Mouse (Mus musculus) right cerebral cortex, postnatal 14 days (tissue): ENCODE data around the gene Prnp.

Experiments
- DNase-seq: peaks from one replicate; pipeline ENCODE4 v3.0.0; 2022

The Prnp gene

DNA sequence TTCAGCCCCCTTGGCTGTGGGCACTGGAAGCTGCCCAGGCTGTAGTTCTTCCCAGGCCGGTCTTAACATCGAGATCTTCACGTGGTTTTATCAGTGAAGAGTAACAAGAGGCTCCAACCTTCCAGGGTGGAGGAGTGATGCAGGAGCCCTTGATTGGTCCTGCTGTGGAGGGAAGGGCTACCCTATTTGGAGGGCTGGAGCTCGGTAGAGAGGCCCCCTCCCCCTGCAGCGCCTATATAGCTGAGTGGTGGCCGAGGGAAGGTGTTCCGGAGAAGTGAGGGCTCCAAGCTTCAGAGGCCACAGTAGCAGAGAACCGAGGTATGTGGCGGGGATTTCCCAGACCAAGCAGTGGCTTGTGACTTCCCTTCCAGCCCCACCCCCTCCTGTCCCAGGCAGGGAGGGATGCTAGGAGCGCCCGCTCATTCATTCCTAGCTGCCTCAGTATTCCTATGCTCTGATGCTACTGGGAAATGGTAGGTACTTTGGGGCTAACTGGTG lies 40.9 kb downstream of the Prnp start, which contains the start of gene Prnd:
TSS of gene Prnd (plus strand) at position 264 of the 498 bp plus-strand sequence.
- DNase-seq = no peak

DNA sequence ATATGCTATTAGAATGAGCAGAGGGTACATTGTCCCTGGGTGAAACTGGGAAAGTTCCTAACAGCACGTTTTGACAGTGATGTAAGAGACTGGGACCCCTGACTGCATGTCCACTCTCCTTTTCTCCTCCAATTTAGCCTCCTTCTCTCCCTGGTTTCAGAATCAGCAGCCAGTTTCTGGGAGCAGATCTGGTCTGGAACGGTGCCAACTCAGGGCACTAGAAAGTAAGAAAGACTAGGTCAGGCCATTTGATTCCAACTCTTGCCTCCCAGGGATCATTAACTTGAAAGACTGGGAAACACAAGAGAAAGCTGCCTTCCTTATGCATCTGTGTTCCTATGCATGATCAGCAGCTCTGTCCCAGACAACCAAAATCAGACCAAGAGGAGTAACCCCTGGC lies 42.7 kb downstream of the Prnp start:
- DNase-seq = no peak

DNA sequence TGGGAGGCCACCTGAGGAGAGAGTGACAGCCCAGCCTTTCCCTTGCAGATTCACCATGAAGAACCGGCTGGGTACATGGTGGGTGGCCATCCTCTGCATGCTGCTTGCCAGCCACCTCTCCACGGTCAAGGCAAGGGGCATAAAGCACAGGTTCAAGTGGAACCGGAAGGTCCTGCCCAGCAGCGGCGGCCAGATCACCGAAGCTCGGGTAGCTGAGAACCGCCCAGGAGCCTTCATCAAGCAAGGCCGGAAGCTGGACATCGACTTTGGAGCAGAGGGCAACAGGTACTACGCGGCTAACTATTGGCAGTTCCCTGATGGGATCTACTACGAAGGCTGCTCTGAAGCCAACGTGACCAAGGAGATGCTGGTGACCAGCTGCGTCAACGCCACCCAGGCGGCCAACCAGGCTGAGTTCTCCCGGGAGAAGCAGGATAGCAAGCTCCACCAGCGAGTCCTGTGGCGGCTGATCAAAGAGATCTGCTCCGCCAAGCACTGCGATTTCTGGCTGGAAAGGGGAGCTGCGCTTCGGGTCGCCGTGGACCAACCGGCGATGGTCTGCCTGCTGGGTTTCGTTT lies 43.3 kb downstream of the Prnp start:
- no peak for DNase-seq

DNA sequence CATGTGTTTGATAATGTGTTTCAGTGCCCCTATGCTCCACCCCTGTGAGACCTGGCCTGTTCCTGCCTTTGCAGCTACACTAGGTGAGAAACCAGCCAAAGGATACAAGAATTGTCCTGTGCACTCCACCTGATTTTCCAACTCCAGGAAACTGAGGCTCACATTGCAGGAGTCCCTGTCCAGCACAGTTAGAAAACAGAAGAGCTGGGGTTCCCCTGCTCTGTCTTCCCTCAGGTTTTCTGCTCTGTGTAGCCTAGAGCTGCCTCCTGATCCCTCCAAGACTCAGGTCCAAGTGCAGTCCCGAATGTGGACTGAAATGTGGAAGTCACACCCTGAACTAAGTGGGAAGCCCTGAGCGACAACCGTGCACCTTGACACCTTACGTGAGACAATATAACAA lies 44.0 kb downstream of the Prnp start:
- DNase-seq = no peak

DNA sequence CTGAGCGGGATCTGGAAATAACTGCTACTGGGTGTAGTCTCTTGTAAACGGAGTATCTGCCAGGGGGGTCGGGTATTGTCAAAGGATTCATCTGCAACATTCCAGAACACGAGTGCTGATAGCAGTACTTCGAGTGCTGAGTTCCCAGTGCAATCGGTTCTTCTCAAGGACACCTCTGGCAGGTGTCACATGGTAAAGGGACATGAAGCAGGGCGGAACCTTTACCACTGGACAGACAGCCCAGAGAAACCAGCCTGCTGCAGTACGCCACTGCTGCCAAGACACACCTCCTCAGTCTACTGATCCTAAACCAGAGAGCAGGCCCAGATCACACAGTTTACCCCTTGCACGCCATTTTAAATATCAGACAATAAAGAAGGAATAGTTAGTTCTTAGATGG lies 45.1 kb downstream of the Prnp start:
- no peak for DNase-seq

DNA sequence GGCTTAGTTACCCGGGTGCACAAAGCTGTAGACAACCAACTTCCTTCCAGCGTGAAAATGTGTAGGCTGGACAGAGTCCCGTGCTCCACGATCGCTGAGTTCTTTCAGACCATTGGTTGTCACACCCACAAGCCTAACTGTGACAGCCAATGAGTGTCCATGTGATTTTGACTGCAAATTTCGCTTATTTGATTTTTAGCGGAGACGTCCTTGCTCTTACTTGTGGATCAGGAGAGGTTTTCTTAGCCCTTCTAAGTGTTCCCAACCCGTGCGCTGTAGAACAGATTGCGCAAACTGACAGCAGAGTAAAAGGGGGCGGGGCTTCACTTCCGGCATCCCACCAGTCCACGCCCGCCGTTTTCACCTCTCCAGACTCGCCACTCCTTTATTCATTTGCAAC lies 45.5 kb downstream of the Prnp start:
- no peak for DNase-seq

DNA sequence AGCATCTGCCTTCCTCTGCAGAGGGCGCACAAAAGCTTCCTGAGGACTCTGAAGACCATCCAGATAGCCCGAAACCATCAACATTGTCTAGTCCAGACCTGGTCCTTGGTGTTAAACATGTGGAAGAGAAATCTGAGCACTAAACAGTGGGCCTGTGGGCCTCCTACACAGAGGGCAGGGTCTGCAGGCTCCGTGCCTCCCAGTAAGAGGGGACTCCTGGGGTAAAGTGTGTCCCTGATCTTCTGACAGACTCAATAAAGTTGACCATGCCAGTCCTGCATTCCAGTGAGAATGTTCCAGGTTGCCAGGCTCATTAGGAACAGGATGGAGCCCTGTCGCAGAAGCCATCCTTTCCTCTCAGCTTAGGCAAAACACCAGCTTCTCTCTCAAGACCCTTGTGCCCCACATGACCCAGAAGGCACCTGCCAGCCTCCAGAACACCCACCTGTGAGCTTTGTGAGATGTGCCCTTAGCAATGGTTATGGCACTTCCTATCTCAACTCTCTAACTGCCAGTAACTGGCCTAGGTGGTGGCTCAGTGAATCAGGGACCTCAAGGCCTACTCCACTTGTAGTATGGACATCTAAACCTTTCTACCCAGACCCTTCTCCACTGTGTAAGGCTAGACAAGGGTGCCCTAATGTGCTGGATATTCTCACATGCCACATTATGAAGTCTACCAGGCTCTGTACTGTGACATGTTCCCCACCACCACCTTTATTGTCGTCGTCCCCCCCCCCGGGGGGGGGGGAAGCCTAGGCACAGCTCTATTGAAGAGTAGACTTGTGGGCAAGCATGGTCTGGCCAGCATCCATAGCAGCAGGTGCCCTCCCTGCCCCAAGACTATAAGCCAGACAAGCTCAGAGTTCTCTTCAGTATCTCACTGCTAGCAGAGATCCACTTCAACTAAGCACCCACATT lies 46.9 kb downstream of the Prnp start:
- DNase-seq = no peak

DNA sequence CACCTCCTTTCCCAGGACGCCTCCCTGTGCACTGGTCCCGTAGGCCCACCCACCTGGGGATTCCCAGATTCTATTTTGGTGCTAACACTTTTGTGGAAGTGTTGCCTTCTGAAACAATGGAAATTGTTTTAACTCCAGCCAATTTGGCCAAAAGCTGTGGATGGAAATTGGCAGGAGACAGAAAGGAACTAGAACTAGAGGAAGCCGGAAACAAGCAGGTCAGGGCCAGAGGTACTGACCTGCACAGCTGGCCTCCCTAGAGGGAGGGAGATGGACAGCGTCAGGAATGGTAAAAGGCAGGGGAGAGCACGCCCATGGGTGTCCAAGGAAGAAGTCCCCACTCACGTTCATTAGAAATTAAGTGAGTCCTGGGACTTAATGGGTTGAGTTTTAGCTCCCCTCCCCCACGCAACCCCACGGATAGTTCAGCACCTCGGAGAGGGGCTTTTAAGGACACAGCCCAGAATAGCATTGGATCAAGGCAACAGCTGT lies 48.0 kb downstream of the Prnp start:
- DNase-seq = no peak

DNA sequence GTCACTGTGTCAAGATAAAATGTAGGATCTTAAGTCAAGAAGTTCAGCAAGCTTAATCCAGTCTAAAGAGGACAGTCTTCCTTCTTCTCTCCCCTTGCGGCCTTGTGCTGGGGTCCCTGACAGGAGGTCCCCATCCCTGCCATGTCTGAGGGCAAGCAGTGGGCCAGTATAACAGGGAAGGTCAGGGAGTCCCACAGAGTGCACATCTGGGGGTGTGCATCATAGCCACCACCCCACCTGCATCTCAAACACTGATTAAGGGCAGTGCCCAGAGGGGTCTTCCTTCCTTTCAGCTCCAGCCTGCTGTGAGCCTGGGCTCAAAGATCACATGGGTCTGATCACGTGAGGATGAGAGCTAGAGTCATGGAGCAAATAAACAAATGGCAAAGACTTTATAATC lies 51.9 kb downstream of the Prnp start:
- no peak for DNase-seq

DNA sequence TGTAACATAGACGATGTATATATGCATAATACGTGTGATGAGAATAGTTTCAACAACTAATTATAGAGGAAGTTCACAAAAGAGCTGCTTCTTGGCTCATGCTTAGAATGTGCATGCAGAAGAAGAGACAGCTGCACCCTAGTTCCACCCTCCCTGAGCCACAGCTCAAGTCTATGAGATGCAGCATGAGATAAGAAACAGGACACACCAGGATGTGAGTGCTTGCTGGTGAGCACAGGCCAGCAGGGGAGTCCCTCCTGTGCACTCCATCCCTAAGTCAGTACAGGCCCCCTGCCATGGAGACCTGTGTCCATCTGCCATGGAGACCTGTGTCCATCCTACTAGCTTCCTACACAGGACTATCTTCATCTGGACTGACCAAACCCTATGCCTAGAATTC lies 60.9 kb downstream of the Prnp start:
- no peak for DNase-seq

DNA sequence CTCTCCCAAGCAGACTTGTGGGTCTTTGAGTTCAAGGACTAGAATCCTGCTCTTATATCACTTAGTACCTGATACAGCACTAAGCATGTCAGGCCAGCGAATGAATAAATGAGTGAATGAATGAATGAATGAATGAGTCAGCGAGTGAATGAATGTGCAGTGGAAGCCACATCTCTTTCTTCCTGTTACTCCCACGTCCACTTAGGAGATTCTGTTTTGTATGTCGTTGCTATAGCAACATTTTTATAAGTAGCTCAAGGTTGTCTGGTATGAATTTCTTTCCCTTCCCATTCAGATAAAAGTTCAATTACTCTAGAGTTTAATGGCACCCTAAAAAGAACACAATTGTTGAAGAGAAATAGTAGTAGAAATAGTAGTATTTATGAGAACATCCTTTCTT lies 61.4 kb downstream of the Prnp start:
- no peak for DNase-seq

DNA sequence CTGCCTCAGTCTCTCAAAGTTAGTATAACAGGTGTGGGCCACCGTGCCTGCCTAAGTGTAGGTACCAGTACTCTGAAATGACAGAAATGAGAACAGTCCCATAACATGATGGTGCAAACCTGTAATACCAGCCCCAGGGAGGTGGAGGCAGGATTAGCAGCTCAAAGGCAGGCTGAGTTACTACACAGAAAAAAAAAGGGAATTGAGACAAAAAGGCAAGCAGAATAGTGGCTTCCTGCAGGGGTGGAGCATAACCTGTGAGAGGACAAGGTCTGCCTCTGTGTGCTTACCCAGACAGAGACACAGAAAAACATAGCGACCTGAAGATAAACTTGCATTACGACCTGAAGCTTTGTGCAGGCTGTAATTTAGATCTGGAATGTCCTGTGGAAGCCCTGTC lies 66.9 kb downstream of the Prnp start:
- DNase-seq = no peak

DNA sequence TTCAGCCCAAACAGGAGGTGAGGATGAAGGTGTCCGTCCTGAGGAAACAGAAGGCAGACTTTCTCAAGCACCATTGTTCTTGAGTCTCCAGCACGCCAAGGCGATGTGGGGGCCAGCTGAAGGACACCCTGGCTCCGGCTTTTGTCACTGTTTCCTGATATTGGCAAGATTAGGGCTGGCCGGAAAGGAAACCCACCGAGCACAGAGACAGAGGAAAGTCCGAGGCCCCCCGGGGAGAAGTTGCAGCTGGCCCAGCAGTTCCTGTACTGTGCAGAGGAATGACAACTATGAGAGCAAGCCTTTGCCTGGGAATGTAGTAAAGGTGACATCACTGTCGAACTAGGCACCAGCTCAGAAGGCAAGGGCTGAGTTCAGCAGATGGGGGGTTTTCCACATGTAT lies 71.1 kb downstream of the Prnp start:
- no peak for DNase-seq

DNA sequence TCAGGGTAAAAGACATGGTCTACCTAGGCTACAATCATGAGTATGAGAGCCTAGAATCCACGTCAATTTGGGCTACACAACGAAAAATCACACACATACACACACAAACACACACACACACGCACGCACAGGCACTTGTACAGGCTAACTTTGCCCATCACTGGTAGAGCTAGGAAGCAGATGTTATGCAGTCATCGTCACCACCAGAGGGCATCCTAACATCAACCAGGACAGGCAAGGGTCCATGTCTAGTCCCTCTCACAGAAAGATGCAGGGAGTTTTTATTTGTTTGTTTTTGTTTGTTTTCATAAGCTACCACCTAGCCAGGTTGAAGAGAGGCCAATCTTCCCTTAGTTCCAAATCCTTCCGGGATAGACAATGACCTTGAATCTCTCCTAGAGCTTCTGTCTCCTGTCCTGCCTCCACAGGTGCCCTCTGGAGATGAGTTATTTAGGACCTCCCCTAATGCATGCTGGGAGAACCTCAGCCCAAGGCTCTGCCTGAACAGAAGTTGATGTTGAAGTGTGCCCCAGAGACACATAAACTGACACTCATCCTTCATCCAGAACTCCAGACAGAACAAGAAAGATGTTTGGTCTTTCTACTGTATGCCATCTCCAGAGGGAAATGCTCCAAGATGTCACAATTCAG lies 72.9 kb downstream of the Prnp start:
- DNase-seq = peak; percentile 54

DNA sequence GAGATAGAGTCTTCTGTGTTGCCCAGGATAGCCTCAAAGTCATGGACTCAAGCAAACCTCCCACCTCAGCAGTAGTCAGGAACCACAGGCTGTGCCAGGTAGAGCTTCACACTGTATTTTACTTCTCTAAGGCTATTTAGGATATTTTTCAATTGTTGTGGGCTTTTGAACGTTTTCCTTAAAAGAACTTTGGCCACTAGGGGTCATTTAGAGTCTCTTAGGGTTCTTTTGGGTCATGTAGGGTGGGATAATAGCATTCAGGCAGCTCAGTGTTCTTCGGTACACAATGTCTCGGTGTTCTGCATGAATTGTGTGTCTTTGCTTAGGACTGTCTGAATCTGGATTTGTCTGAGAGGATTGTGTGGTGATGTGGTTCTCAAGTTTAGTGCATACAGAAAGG lies 78.2 kb downstream of the Prnp start:
- no peak for DNase-seq
